Mouse (Mus musculus) embryonic facial prominence, embryonic 15.5 days (tissue): ENCODE data around the gene Zcchc17. TPM values are rescaled to one million over a fixed set of nuclear protein-coding genes. Genes with fewer than 3 reads are reported as not detected.

Experiments used
- ATAC-seq: fragments of 200-750 bp; cut with Nextera tagmentation; 2 replicates; pipeline ENCODE4 v1.8.0; 2017; ENCODE audit warnings: low read depth, moderate TSS enrichment; ENCODE audit not compliant: insufficient number of reproducible peaks, low FRiP score, low TSS enrichment
- H3K27ac ChIP-seq: fragments of 300-500 bp; sonication (generic); replicated peaks from 2 replicates; pipeline ENCODE4 v1.5.1; 2015; ENCODE audit warnings: mild to moderate bottlenecking, inconsistent platforms
- H3K27me3 ChIP-seq: fragments of 300-500 bp; sonication (generic); 2 replicates; pipeline ENCODE4 v1.6.1; 2015; ENCODE audit warnings: inconsistent platforms
- H3K36me3 ChIP-seq: fragments of 300-500 bp; sonication (generic); 2 replicates; pipeline ENCODE4 v1.6.1; 2015; ENCODE audit warnings: mild to moderate bottlenecking, inconsistent platforms
- H3K4me1 ChIP-seq: fragments of 300-500 bp; sonication (generic); 2 replicates; pipeline ENCODE4 v1.6.1; 2015; ENCODE audit warnings: inconsistent platforms
- H3K4me2 ChIP-seq: fragments of 300-500 bp; sonication (generic); replicated peaks from 2 replicates; pipeline ENCODE4 v1.6.1; 2015; ENCODE audit warnings: mild to moderate bottlenecking, inconsistent platforms
- H3K4me3 ChIP-seq: fragments of 300-500 bp; sonication (generic); replicated peaks from 2 replicates; pipeline ENCODE4 v1.5.1; 2015; ENCODE audit warnings: mild to moderate bottlenecking, inconsistent platforms
- H3K9ac ChIP-seq: fragments of 300-500 bp; sonication (generic); 2 replicates; pipeline ENCODE4 v1.6.1; 2015; ENCODE audit warnings: inconsistent platforms
- H3K9me3 ChIP-seq: fragments of 300-500 bp; sonication (generic); replicated peaks from 2 replicates; pipeline ENCODE4 v1.6.1; 2016; ENCODE audit warnings: inconsistent platforms
- WGBS: fragments of 180-500 bp; shearing (Covaris S2); methylation state at CpG from one replicate; pipeline ENCODE4 v1.1.7; 2015; 5-methylcytosine and 5-hydroxymethylcytosine counted together
- polyA plus RNA-seq: library from polyadenylated mRNA; unstranded; fragments of >200 nt; fragmentation: Nextera tagmentation; extraction: Ambion mirVana; gene quantifications from 2 replicates; pipeline ENCODE4 v1.2.1, GENCODE M21; 2015

Gene Zcchc17
- polyA plus RNA-seq: 69.1 and 71.4 TPM in 2 replicates

- Histone ChIP-seq H3K4me3 (peak within 1 kb of the TSS; percentile 99), H3K4me1 (peaks cover 33% of the 10 kb centered on the region), H3K9me3 (no peaks in the 10 kb centered on the region), H3K4me2 (peak within 1 kb of the TSS; percentile 73), H3K27ac (peak within 1 kb of the TSS; percentile 84), H3K36me3 (peaks cover 24% of the 10 kb centered on the region), H3K27me3 (no peaks in the 10 kb centered on the region), H3K9ac (peak within 1 kb of the TSS; percentile 97)
- WGBS: under 1% methylated on average over 49 of the region's 49 CpGs
- ATAC-seq: peak; percentile 99
Observed at GRCm38 (mm10) chr4:130359486-130360237, at the start of gene Zcchc17, which contains the start of gene Snrnp40. Zcchc17 (minus strand) TSS chr4:130359943. Snrnp40 (plus strand) TSS chr4:130360132.

- H3K4me1 ChIP-seq: no peaks in the 10 kb centered on the region
- ATAC-seq: no peak
Observed at GRCm38 (mm10) chr4:130391265-130391664, 31.5 kb upstream of the Zcchc17 start.

DNA sequence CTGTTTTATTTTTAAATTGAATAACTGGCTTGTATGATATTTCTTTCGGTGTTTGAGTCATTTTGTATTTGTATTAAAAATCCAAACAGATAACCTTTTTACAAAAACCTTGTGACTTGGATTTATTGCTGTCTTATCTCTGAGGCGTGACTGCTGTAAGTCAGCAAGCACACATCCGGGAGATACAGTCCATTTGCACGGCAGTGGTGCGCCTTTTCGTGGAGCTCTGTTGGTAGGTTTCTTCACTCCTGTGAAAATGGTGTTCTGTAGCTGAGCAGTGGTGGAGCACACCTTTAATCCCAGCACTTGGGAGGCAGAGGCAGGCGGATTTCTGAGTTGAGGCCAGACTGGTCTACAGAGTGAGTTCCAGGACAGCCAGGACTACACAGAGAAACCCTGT lies 30.2 kb upstream of the Zcchc17 start:
- Histone ChIP-seq H3K4me3 (no peak overlapping the region), H3K36me3 (peaks cover 48% of the 10 kb centered on the region), H3K9me3 (no peaks in the 10 kb centered on the region), H3K4me2 (no peak overlapping the region), H3K27ac (no peak overlapping the region), H3K27me3 (no peaks in the 10 kb centered on the region), H3K9ac (no peak overlapping the region), H3K4me1 (no peaks in the 10 kb centered on the region)
- WGBS: 93% methylated on average over 7 of the region's 7 CpGs
- no peak for ATAC-seq

More at GRCm38 (mm10) chr4:130391265-130391664, 31.5 kb upstream of the Zcchc17 start:
- H3K36me3 ChIP-seq: peaks cover 41% of the 10 kb centered on the region
- H3K9me3 ChIP-seq: no peaks in the 10 kb centered on the region
- no peak overlapping the region for H3K27ac ChIP-seq
- no peaks in the 10 kb centered on the region for H3K27me3 ChIP-seq
- no peak overlapping the region for H3K4me3 ChIP-seq
- 58% methylated on average over 3 of the region's 3 CpGs for WGBS
- no peak overlapping the region for H3K9ac ChIP-seq
- no peak overlapping the region for H3K4me2 ChIP-seq

- Histone ChIP-seq H3K9me3 (no peaks in the 10 kb centered on the region), H3K4me1 (no peaks in the 10 kb centered on the region), H3K4me2 (no peak overlapping the region), H3K36me3 (peaks cover 51% of the 10 kb centered on the region), H3K27me3 (no peaks in the 10 kb centered on the region), H3K4me3 (no peak overlapping the region), H3K27ac (no peak overlapping the region), H3K9ac (no peak overlapping the region)
- ATAC-seq: no peak
- 72% methylated on average over 6 of the region's 6 CpGs for WGBS
Observed at GRCm38 (mm10) chr4:130389496-130389895, 29.8 kb upstream of the Zcchc17 start.

DNA sequence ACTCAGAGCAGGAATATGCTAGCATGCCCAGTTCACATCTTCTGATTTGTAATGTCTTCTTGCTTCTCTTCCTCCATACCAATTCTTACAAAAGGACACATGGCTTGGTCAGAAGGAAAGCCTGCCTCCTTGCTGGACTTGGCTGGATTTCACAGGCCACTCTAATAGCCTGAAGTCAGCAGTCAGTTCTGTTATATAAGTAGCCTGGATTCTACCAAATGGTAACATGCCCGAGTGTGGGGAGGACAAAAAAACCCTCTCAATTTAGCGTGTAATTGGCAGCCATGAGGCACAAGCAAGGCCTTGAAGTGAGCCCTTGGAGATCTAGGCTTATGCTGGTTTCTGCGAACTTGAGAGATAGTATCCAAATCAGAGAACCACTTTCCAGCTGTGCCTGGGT lies 27.5 kb upstream of the Zcchc17 start:
- WGBS: 65% methylated on average over 3 of the region's 3 CpGs
- no peak overlapping the region for H3K4me2 ChIP-seq
- H3K36me3 ChIP-seq: peaks cover 65% of the 10 kb centered on the region
- H3K4me1 ChIP-seq: no peaks in the 10 kb centered on the region
- H3K27me3 ChIP-seq: no peaks in the 10 kb centered on the region
- ATAC-seq: no peak
- H3K4me3 ChIP-seq: no peak overlapping the region
- H3K9ac ChIP-seq: no peak overlapping the region
- H3K9me3 ChIP-seq: no peaks in the 10 kb centered on the region
- no peak overlapping the region for H3K27ac ChIP-seq

DNA sequence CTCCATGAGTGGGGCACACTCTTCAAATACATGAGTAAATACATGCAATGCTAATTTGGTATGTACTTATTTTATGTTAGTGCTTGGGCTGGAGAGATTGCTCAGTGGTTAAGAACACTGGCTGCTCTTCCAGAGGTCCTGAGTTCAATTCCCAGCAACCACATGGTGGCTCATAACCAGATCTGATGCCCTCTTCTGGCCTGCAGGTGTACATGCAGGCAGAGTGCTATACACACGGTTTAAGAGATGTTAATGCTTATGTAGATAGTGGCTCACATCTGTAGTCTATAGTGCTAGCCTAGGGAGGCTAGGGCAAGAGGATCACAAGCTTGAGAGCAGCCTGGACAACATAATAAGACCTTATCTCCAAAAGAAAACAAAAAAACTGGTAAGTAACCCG lies 20.7 kb upstream of the Zcchc17 start:
- no peak overlapping the region for H3K4me3 ChIP-seq
- H3K27me3 ChIP-seq: no peaks in the 10 kb centered on the region
- no peak overlapping the region for H3K27ac ChIP-seq
- no peaks in the 10 kb centered on the region for H3K9me3 ChIP-seq
- H3K36me3 ChIP-seq: peaks cover 78% of the 10 kb centered on the region
- no peak overlapping the region for H3K4me2 ChIP-seq
- no peak for ATAC-seq
- no peaks in the 10 kb centered on the region for H3K4me1 ChIP-seq
- WGBS: 94% methylated on average over 2 of the region's 2 CpGs
- H3K9ac ChIP-seq: no peak overlapping the region

DNA sequence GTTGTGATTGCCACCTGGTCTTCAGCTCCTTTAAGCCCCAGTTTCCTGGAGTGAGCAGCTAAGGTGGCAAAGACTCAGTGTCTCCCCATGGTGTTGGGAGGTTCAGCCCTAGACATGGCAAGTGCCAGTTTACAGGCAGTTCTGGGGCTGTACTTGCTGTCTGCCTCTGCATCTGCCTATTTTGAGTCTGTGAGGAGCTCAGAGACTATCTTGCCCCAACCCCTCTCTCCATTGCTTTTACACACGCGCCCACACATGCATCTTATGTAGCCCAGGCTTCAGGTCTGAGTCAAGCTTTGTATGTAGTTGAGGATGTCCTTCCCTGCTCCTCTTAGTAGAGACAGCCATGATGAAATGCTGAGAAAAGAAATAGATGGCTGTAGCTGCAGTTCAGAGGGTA lies 19.4 kb upstream of the Zcchc17 start:
- Histone ChIP-seq H3K4me1 (no peaks in the 10 kb centered on the region), H3K4me3 (no peak overlapping the region), H3K9ac (no peak overlapping the region), H3K9me3 (no peaks in the 10 kb centered on the region), H3K27me3 (no peaks in the 10 kb centered on the region), H3K27ac (no peak overlapping the region), H3K36me3 (peaks cover 83% of the 10 kb centered on the region), H3K4me2 (no peak overlapping the region)
- ATAC-seq: no peak
- 95% methylated on average over 2 of the region's 2 CpGs for WGBS

DNA sequence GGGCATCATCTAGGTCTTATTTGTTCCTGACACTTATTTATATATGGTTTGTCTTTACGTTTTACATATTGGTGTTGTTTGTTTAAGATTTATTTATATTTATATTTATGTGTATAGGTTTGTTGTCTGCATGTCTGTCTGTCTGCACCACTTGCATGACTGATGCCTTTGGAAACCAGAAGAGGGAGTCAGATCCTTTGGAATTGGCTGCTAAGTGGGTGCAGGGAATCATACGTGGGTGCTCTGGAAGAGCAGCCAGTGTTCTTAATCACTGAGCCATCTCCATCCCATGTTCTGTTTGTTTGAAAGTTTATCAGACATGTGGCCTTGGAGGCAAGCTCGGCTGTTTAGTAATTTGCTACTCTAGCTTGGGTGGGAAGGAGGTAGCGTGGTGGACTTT lies 17.8 kb upstream of the Zcchc17 start:
- Histone ChIP-seq H3K9me3 (no peaks in the 10 kb centered on the region), H3K4me1 (no peaks in the 10 kb centered on the region), H3K4me2 (no peak overlapping the region), H3K36me3 (peaks cover 88% of the 10 kb centered on the region), H3K27ac (no peak overlapping the region), H3K27me3 (no peaks in the 10 kb centered on the region), H3K9ac (no peak overlapping the region), H3K4me3 (no peak overlapping the region)
- no peak for ATAC-seq
- WGBS: 81% methylated on average over 4 of the region's 4 CpGs

GRCm38 (mm10) chr4:130376675-130377074 lies 16.9 kb upstream of the Zcchc17 start:
- H3K9me3 ChIP-seq: no peaks in the 10 kb centered on the region
- no peak for ATAC-seq
- H3K27ac ChIP-seq: no peak overlapping the region
- H3K9ac ChIP-seq: no peak overlapping the region
- no peaks in the 10 kb centered on the region for H3K27me3 ChIP-seq
- H3K4me2 ChIP-seq: no peak overlapping the region
- peaks cover 87% of the 10 kb centered on the region for H3K36me3 ChIP-seq
- H3K4me3 ChIP-seq: no peak overlapping the region
- H3K4me1 ChIP-seq: no peaks in the 10 kb centered on the region
- 90% methylated on average over 4 of the region's 4 CpGs for WGBS

DNA sequence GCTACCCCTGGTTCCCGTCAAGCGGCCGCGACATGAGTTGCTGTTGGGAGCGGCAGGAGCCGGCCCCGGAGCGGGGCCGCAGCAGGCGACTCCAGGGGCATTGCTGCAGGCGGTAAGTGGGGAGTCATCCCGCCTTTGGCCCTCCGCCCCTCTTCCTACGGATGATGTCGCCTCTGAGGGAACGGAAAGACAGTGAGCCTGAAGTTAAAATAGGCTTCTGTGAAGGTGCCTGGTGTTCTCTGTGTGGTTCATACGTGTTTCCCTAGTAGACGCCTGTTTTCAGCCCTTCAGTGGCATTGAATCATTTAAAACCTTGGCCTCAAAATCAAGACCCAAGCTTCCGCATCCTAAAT lies 471 bp upstream of the Zcchc17 start:
- peak overlapping the region; percentile 97 for H3K9ac ChIP-seq
- H3K36me3 ChIP-seq: peaks cover 29% of the 10 kb centered on the region
- WGBS: under 1% methylated on average over 19 of the region's 19 CpGs
- H3K4me2 ChIP-seq: peak overlapping the region; percentile 59
- H3K4me3 ChIP-seq: peak overlapping the region; percentile 99
- peak overlapping the region; percentile 84 for H3K27ac ChIP-seq
- H3K9me3 ChIP-seq: no peaks in the 10 kb centered on the region
- ATAC-seq: no peak
- peaks cover 33% of the 10 kb centered on the region for H3K4me1 ChIP-seq
- H3K27me3 ChIP-seq: no peaks in the 10 kb centered on the region

- no peak for ATAC-seq
- Histone ChIP-seq H3K4me1 (peaks cover 33% of the 10 kb centered on the region), H3K9ac (no peak overlapping the region), H3K27me3 (no peaks in the 10 kb centered on the region), H3K4me3 (no peak overlapping the region), H3K27ac (no peak overlapping the region), H3K9me3 (no peaks in the 10 kb centered on the region), H3K36me3 (peaks cover 24% of the 10 kb centered on the region), H3K4me2 (no peak overlapping the region)
Observed at GRCm38 (mm10) chr4:130357946-130358345, 1.8 kb downstream of the Zcchc17 start.

DNA sequence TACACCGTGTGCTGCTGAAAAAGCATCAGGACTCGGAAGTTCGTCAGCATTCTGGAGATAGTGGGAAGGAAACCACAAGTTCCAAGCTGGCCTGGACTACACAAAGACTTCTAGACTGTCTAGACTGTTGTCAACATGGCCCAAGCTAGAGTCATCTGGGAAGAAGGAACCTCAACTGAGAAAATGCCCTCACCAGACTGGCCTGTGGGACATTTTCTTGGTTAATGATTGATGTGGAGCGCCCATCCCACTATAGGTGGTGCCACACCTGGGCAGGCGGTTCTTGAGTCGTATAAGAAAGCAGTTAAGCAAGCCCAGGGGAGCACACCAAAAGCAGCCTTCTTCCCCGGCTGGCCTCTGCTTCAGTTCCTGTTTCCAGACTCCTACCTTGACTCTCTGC lies 7.2 kb downstream of the Zcchc17 start:
- 88% methylated on average over 7 of the region's 7 CpGs for WGBS
- Histone ChIP-seq H3K4me3 (no peak overlapping the region), H3K9me3 (no peaks in the 10 kb centered on the region), H3K27me3 (no peaks in the 10 kb centered on the region), H3K27ac (no peak overlapping the region), H3K9ac (no peak overlapping the region), H3K36me3 (peaks cover 70% of the 10 kb centered on the region), H3K4me1 (peaks cover 5% of the 10 kb centered on the region), H3K4me2 (no peak overlapping the region)
- ATAC-seq: no peak
